Mouse (Mus musculus): ENCODE data around the gene Arl15. TPM values are rescaled to one million over a fixed set of nuclear protein-coding genes. Genes with fewer than 3 reads are reported as not detected.
A peak's percentile ranks its signal among the peaks of the same experiment; 100 is the strongest.

Arl15 gene
- polyA plus RNA-seq, 1 experiment from 2014 or later = 6.7 TPM

DNA sequence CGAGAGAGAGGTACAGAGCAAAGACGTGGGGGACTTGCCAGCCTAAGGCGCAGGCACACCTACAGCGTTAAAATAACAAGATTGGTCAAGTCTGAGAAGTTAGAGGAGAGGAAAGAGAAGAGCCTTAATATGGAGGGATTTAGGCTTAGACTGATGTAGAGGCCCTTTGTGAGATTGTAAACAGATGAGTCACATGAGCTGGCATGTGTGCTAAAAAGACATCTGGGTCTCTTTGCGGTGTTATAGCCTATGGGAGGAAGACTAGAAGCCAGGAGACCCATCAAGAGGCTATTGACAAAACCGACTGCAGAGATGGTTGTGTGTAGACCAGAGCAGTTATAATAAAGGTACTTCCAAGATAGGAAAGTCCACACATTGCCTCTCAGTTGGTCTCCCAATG, 296.5 kb downstream of the Arl15 start:
- no peak for ATAC-seq

DNA sequence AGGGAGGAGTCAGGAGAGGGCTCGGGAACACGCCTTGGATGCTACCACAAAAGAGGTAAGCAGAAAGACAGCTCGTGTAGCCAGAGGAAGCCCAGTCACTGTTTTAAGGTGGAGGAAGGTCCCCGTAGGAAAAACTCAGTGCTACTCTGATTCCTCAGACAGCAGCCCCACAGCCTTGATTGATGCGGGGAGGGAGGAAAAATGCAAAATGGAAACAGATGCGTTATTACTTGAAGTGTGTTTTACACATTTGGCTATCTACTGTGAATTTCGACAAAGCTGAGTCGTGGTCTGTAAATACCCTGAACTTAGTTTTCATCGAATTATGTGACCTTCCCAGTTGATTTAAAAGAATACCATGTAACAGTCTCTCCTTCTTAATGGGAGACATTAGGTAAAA, 296.9 kb downstream of the Arl15 start:
- Histone ChIP-seq H3K9me3 (no peaks in the 10 kb centered on the region), H3K4me2 (replicated peaks) (no peak overlapping the region), H3K4me3 (replicated peaks) (no peak overlapping the region), H3K27ac (no peak overlapping the region), H3K27me3 (replicated peaks) (no peaks in the 10 kb centered on the region), H3K36me3 (no peaks in the 10 kb centered on the region), H3K4me1 (replicated peaks) (no peaks in the 10 kb centered on the region), H3K9ac (no peak overlapping the region)
- ATAC-seq = no peak
- 74% methylated on average over 9 of the region's 9 CpGs for WGBS

More for the DNA sequence above, 296.5 kb downstream of the Arl15 start:
- WGBS = 91% methylated on average over 6 of the region's 6 CpGs
- Histone ChIP-seq H3K27me3 (replicated peaks) (no peaks in the 10 kb centered on the region), H3K4me2 (replicated peaks) (no peak overlapping the region), H3K4me1 (replicated peaks) (no peaks in the 10 kb centered on the region), H3K36me3 (no peaks in the 10 kb centered on the region), H3K9me3 (no peaks in the 10 kb centered on the region), H3K27ac (no peak overlapping the region), H3K9ac (no peak overlapping the region), H3K4me3 (replicated peaks) (no peak overlapping the region)

DNA sequence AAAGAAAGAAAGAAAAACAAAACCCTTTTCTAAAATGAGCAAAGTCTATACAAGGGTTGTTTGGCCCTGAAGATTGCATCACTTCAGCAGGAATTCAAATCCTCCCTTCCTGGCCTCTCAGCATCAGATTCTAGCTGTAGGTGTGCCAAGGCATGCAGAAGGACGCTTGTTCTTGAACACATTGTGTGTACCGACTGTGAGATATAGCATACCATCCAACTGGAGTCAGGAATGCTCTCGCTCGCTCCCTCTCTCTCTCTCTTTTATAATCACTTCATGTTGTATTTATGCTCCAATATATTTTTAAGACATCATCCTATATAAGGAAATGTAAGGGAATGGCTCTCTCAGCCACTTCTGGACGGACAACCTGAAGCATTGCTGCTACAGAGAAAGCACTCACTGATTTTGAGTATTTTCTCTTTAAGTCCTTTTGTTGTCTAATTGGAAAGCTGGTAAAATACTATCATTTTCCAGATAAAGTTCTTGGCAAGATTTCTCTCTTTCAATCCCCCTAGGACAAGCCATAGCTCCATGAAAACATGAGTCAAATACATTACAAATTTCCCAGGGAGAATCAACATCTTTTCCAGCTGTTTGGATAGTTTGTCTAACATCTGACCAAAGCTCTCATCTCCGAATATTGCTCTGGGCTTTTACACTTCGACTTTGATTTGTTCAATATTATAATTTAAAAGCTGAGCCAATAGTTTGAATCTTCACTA, 300.0 kb downstream of the Arl15 start:
- no peak overlapping the region for H3K4me2 ChIP-seq (replicated peaks)
- H3K27me3 ChIP-seq (replicated peaks) = no peaks in the 10 kb centered on the region
- WGBS = 59% methylated on average over 7 of the region's 7 CpGs
- no peak for ATAC-seq
- H3K36me3 ChIP-seq = no peaks in the 10 kb centered on the region
- no peak overlapping the region for H3K27ac ChIP-seq
- no peaks in the 10 kb centered on the region for H3K4me1 ChIP-seq (replicated peaks)
- no peaks in the 10 kb centered on the region for H3K9me3 ChIP-seq
- no peak overlapping the region for H3K4me3 ChIP-seq (replicated peaks)
- no peak overlapping the region for H3K9ac ChIP-seq

DNA sequence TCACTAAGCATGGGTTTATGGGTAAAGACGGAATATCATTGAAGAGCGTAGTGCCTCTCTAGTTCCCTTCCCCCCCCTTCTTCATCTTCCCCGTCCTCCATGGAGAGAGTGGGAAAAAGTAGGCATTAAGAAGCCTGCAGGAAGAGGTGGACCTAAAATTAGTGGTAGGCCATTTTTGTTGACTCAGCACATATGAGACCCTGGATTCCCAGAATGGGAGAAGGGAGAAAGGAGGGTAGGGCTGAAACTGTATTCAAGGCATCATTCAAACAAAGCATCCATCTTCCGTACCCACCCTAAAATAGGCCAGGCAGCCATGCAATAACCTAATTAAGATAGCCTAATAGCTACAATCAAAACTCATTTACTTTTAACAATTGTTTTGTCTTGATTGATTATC, 301.1 kb downstream of the Arl15 start:
- Histone ChIP-seq H3K9ac (no peak overlapping the region), H3K4me2 (replicated peaks) (no peak overlapping the region), H3K36me3 (no peaks in the 10 kb centered on the region), H3K9me3 (no peaks in the 10 kb centered on the region), H3K27me3 (replicated peaks) (no peaks in the 10 kb centered on the region), H3K4me1 (replicated peaks) (no peaks in the 10 kb centered on the region), H3K4me3 (replicated peaks) (no peak overlapping the region), H3K27ac (no peak overlapping the region)
- no peak for ATAC-seq
- WGBS = 94% methylated on average over 4 of the region's 4 CpGs

DNA sequence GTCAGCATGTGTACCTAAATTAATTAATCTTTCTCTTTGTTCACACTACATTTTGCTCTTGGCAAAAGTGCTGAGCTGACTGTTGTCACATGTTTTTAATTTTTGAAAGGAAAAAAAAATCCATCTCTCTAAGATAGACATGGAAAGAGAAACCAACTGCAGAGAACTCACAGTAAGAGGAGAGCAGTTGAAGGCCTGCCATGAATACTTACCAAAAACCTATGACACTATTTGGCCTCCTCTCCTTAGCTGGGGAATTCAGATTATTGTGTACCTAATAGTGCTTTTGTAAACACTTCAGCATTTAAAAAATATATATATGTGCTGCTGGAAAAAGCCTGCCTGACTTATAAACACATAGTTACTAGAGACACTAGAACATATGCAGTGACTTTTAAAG, 302.1 kb downstream of the Arl15 start:
- H3K4me3 ChIP-seq (replicated peaks) = no peak overlapping the region
- no peaks in the 10 kb centered on the region for H3K9me3 ChIP-seq
- H3K9ac ChIP-seq = no peak overlapping the region
- H3K36me3 ChIP-seq = no peaks in the 10 kb centered on the region
- H3K4me1 ChIP-seq (replicated peaks) = no peaks in the 10 kb centered on the region
- H3K27ac ChIP-seq = no peak overlapping the region
- ATAC-seq = no peak
- H3K4me2 ChIP-seq (replicated peaks) = no peak overlapping the region
- no peaks in the 10 kb centered on the region for H3K27me3 ChIP-seq (replicated peaks)

DNA sequence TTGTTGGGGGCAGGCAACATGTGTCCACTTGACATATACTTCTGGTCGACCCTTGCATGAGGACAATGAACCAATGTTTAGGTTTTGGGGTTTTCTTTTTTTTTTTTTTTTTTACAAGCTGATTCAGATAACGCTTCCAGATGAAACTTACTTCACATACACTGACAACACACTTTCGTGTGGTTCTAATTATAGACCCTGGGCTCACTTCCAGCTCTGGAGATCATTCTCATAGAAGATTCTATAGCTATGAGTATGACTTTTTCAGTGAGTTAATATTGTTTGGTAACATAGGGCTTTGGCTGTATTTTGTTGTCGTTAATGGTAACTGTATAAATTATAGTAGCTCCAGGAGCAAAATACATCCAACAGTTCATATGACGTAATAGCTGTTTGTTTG, 306.9 kb downstream of the Arl15 start:
- Histone ChIP-seq H3K4me2 (replicated peaks) (no peak overlapping the region), H3K9ac (no peak overlapping the region), H3K9me3 (no peaks in the 10 kb centered on the region), H3K4me1 (replicated peaks) (no peaks in the 10 kb centered on the region), H3K27ac (no peak overlapping the region), H3K4me3 (replicated peaks) (no peak overlapping the region), H3K27me3 (replicated peaks) (no peaks in the 10 kb centered on the region), H3K36me3 (no peaks in the 10 kb centered on the region)
- 66% methylated on average over 5 of the region's 5 CpGs for WGBS
- ATAC-seq = no peak

DNA sequence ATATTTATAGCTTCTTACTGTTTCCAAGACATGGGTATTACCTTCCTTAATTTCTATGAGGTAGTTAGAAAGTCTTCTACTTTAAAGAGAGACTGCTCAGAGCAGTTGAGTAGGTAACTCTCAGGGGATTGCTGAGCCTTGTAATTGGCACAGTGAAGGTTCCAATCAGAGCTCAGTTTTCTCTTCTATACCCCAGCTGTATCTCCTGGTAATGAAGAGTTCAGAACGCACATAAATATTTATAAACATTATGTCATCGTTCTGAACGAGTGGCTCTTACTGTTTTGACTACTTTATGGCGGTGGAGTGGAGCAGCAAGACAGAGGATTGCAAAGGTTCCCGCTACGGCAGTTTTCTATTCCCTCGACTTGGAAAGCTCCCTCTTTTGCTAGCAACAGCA, 311.8 kb downstream of the Arl15 start:
- Histone ChIP-seq H3K36me3 (no peaks in the 10 kb centered on the region), H3K27ac (no peak overlapping the region), H3K4me3 (replicated peaks) (no peak overlapping the region), H3K4me2 (replicated peaks) (no peak overlapping the region), H3K27me3 (replicated peaks) (no peaks in the 10 kb centered on the region), H3K9ac (no peak overlapping the region), H3K9me3 (no peaks in the 10 kb centered on the region), H3K4me1 (replicated peaks) (no peaks in the 10 kb centered on the region)
- WGBS = 44% methylated on average over 7 of the region's 7 CpGs
- peak; percentile 17; the same call in 1 of the 2 replicates for ATAC-seq

DNA sequence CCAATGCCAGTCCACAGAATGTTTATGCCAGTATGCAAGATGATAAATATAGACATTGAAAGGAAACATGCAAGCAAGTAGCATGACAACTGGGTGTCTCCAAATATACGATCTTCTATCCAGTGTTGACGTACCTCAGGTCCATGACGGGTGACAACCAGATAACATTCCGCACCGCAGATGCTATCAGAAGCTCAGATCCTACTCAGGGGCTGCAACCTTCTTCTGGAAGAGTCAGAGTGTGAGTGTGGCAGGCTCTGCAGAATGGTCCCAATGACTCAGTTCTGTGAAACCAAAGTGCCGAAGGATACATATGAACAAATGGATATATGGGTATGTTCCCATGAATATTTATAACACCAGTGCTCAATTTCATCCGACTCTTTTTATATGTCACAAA, 313.2 kb downstream of the Arl15 start:
- Histone ChIP-seq H3K9me3 (no peaks in the 10 kb centered on the region), H3K4me1 (replicated peaks) (no peaks in the 10 kb centered on the region), H3K27ac (no peak overlapping the region), H3K9ac (no peak overlapping the region), H3K36me3 (no peaks in the 10 kb centered on the region), H3K4me3 (replicated peaks) (no peak overlapping the region), H3K4me2 (replicated peaks) (no peak overlapping the region), H3K27me3 (replicated peaks) (no peaks in the 10 kb centered on the region)
- WGBS = 84% methylated on average over 7 of the region's 7 CpGs
- ATAC-seq = no peak

DNA sequence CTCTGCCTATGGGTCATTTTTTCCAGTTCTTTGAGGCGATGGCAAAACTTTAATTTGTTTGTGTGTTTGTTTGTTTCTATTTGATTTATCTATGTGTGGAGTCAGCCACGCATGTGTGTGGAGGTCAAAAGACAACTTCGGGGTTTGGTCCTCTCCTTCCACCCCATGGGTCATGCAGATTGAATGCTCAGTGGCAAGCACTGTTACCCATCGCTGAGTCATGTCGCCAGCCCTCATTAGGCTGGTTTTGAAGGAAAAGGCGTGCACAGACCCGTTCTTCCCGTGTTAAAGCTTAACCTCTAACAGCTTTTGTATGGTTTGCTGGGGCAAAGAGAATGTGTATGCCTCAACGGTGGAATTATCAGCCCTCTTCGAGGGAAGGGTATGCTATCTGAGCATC, 315.1 kb downstream of the Arl15 start:
- H3K4me1 ChIP-seq (replicated peaks) = no peaks in the 10 kb centered on the region
- no peak overlapping the region for H3K4me2 ChIP-seq (replicated peaks)
- no peaks in the 10 kb centered on the region for H3K36me3 ChIP-seq
- no peak; the same call in 1 of the 2 replicates for ATAC-seq
- no peak overlapping the region for H3K9ac ChIP-seq
- no peak overlapping the region for H3K27ac ChIP-seq
- H3K4me3 ChIP-seq (replicated peaks) = no peak overlapping the region
- no peaks in the 10 kb centered on the region for H3K9me3 ChIP-seq
- 76% methylated on average over 10 of the region's 10 CpGs for WGBS
- no peaks in the 10 kb centered on the region for H3K27me3 ChIP-seq (replicated peaks)

DNA sequence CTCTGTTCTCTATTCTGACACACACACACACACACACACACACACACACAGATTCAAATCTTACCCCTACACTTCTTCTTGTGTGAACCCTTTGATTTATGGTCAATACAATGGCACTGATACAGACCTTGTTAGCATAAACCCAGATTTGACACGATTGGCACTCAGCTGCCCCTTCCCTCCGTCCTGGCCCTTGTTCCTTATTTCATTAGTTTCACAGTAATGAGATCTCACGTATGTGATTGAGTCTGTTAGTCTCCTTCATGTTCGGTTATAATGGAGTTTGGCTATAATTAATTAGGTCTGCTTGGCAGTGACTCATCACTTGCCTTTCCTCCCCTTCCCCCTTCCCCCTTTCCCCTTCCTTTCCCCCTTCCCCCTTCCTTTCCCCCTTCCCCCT, 315.5 kb downstream of the Arl15 start:
- H3K9me3 ChIP-seq = no peaks in the 10 kb centered on the region
- H3K4me1 ChIP-seq (replicated peaks) = no peaks in the 10 kb centered on the region
- no peaks in the 10 kb centered on the region for H3K36me3 ChIP-seq
- no peak overlapping the region for H3K9ac ChIP-seq
- H3K27me3 ChIP-seq (replicated peaks) = no peaks in the 10 kb centered on the region
- WGBS = 51% methylated on average over 4 of the region's 4 CpGs
- ATAC-seq = peak; percentile 31; the same call in 1 of the 2 replicates
- no peak overlapping the region for H3K4me2 ChIP-seq (replicated peaks)
- H3K4me3 ChIP-seq (replicated peaks) = no peak overlapping the region
- H3K27ac ChIP-seq = no peak overlapping the region

DNA sequence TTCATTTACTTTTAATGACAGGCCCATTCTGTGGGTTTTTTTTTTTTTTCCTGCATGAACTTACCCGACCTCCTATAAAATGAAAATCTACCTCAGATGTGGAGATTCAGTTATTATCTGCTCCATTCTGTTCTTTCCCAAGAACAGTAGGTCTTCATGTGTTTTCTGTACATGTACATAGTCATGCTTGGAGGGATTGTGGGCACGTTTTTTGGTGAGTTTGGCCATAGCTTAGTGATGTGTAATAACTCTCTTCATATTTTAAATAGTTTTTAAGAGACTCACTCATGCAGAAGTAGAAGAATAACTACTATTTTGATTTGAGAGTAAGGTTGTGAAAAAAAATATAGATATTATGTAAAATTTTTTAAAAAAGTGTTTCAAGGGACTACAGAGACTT, 319.2 kb downstream of the Arl15 start:
- Histone ChIP-seq H3K27ac (no peak overlapping the region), H3K27me3 (replicated peaks) (no peaks in the 10 kb centered on the region), H3K4me3 (replicated peaks) (no peak overlapping the region), H3K9me3 (no peaks in the 10 kb centered on the region), H3K36me3 (no peaks in the 10 kb centered on the region), H3K4me1 (replicated peaks) (no peaks in the 10 kb centered on the region), H3K4me2 (replicated peaks) (no peak overlapping the region), H3K9ac (no peak overlapping the region)
- WGBS = 69% methylated on average over 2 of the region's 2 CpGs
- no peak for ATAC-seq

DNA sequence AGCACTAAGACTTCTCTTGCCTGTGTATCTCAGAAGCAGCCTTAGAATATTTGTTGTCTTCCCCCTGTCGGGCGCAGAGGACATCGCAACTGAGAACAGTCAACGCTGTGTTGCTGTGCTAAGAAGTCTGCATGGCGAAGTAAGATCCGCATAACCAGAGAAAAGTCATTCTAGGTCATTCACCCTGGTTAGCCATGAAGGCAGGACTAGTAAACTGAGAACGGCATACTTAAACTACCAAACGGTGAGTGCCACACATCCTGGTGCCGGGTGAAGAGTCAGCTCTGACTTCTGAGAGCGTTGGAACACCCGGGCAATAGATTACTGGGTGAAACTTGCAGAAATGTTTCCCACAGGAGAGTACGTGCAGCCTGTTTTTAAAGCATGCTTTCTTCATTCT, 320.3 kb downstream of the Arl15 start:
- no peak for ATAC-seq
- H3K4me3 ChIP-seq (replicated peaks) = no peak overlapping the region
- WGBS = 94% methylated on average over 12 of the region's 12 CpGs

DNA sequence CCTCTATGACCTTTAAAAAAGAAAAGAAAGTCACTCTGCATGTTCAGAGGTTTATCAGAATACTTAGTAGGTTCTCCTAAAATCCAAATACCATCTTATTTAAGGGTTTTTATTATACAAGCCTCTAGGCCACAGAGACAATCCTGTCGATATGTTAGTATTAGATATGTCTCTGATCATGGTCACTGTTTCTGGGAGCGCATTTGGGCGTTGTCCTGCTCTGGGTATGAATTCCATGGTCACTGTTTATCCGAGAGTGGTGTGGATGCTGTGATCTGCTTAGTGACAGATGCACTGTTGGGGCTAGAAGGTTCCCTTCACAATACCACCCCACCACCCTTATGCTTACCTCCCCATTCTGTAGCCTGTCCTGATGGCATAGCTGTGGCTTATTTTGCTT, 320.8 kb downstream of the Arl15 start:
- ATAC-seq = no peak
- no peaks in the 10 kb centered on the region for H3K4me1 ChIP-seq (replicated peaks)
- no peak overlapping the region for H3K27ac ChIP-seq
- H3K9me3 ChIP-seq = no peaks in the 10 kb centered on the region
- no peak overlapping the region for H3K4me3 ChIP-seq (replicated peaks)
- H3K9ac ChIP-seq = no peak overlapping the region
- 90% methylated on average over 4 of the region's 4 CpGs for WGBS
- H3K4me2 ChIP-seq (replicated peaks) = no peak overlapping the region
- no peaks in the 10 kb centered on the region for H3K27me3 ChIP-seq (replicated peaks)
- H3K36me3 ChIP-seq = no peaks in the 10 kb centered on the region

More for the DNA sequence above, 320.3 kb downstream of the Arl15 start:
- no peaks in the 10 kb centered on the region for H3K27me3 ChIP-seq (replicated peaks)
- no peak overlapping the region for H3K4me2 ChIP-seq (replicated peaks)
- H3K36me3 ChIP-seq = no peaks in the 10 kb centered on the region
- H3K27ac ChIP-seq = no peak overlapping the region
- no peak overlapping the region for H3K9ac ChIP-seq
- no peaks in the 10 kb centered on the region for H3K4me1 ChIP-seq (replicated peaks)
- no peaks in the 10 kb centered on the region for H3K9me3 ChIP-seq

All from intestine, embryonic 15.5 days (tissue).